Mouse (Mus musculus) left cerebral cortex, adult 9 months (tissue): ENCODE data around the gene Ntrk1.
"Not testable (repeated sequence)": the region's sequence is repeated elsewhere in the genome, so short reads cannot be mapped to it uniquely, and the experiment has no call there.

Source experiments
- DNase-seq, 2 experiments: peaks; one replicate each; pipeline ENCODE4 v3.0.0; 2022; ENCODE audit warnings: low spot score in 2 of 2

The Ntrk1 gene

DNA sequence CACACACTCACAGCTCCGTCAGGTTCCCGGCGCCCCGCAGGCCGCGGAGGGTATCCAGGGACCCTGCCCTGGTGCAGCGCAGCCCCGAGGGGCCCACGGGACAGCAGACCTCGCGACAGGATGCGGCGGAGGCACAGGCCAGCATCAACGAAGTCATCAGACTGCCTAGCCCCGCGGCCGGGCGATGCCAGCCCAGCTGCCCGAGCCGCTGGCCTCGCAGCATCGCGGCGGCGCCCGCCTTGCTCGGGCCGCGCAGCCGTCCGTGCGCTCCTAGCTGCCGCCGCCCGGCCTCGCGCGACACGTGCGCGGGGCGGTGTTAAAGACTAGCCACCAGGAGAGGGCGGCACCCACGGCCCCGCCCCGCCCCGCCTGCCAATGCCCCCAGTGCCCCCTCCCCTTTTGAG lies at the start of gene Ntrk1:
Gene Ntrk1 (minus strand): TSS at position 241 of the 404 bp plus-strand sequence.
- DNase-seq, result no peak

DNA sequence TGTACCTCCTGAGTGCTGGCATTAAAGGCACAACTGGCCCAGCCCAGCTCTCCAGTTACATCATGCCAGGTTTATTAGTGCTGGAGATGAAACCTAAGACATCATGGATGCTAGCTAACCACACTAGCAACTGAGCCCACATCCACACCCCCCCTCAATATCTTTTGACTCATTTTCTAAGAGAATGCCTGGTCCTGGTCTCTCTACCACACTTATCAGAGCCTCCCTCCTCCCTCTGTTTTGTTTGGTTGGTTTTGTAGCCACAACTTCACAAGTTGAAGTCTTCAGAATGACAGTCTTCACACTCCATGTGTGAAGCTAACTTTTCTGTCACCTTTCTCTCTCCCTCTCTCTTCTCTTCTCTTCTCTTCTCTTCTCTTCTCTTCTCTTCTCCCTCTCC lies 45.9 kb upstream of the Ntrk1 start:
- DNase-seq, result no peak

DNA sequence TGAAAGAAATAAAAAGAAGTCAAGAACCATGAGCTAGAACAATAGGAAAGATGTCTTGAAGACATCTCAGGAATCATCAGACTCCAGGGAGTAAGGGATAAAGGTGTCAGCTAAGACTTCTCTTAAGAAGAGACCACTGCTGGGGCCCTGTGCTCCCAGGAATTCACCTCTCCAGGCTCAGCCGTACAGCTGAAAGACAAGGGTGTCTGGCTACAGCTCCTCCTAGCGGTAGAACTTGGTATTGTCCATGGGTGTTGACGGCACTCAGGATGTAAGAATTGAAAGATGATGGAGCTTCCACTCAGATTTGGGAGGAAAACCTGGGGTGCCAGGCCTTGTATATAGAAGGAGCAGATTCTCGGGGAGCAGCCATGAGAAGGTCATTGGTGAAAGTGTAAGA lies 43.7 kb upstream of the Ntrk1 start:
- peak in 1 of 2 experiments; percentile 77 for DNase-seq

DNA sequence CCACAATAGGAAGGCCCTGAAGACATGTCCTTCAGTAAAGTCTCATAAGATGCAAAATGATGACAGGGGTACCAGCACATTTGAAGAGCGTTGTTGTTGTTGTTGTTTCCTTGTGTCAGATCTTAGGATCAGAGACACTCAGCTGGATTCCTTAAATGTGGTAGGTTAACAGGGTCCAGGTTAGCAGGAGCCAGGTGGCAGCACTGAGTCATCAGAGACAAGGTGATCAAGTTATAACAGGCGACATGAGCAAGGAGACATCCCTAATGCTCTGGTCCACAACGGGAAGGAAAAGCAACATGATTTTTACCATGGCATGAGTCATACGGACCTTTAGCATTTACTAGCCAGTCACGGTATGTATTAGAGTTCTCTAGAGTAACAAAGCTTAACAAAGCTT lies 38.5 kb upstream of the Ntrk1 start:
- DNase-seq, result no peak

DNA sequence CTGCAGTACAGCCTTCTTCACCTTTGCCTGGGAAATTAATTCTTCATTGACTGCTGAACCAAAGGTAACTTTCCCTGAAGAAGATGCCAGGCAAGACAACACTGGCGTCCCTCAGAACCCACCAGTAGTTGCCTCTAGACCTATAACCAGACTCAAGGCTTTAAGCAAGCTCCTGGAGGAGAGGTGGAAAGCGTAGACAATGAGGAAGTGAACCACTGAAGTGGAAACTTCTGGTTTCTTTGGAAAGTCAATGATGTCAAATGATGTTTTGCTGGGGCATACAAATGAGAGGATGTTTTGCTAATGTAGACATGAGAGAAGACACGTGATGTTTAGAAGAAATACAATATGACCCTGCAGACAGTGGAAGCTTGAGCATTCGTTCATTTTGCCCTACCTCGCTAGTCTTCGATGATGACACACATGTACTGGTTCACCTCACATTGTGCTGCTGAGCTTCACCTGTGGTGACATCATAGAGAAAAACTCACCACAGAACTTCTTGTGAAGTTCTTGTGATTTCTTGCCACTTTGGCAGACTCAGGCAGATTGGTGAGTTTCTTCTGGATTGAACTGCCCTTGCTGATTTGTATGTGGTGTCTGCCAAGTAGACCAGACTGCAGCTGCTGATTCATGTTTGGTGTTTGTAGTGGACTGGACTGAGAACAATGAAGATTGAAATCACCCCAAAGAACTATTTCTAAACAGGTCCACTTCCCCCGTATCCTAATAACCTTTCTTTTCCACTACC lies 37.3 kb upstream of the Ntrk1 start:
- DNase-seq, result no peak

DNA sequence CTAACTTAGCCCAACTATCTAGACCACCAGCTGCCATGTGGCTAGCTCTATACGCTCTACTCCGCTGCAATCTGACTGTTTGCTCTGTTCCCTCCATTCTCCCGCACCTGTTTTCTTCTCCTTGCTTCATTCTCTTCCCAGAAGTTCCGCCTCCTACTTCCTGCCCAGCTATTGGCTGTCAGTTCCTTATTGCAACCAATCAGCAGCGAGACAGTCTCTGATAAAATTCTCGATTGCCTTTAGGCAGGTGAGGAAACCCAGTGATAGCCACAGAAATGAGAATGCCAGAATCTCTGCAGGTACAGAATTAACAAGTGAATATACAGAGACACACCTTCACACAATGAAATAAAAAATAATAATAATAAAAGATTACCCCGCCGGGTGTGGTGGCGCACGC lies 34.1 kb upstream of the Ntrk1 start:
- DNase-seq, result no peak

DNA sequence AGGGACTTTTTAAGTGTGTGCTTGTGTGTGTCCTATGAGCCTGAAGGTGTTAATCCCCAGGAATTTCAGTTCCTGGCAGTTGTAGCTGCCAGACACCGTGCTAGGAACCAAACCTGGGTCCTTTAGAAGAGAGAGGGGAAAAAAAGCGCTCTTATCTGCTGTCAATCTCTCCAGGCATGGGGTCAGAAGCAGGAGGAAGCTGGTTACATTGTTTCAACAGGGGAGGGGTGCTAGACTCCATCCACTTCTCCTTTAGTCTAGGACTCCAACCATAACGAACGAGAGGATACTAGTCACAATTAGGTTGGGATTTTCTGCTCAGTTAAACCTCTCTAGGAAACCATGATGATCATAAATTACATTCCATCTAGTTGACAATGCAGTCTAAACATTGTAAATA lies 33.5 kb upstream of the Ntrk1 start:
- DNase-seq, result no peak

DNA sequence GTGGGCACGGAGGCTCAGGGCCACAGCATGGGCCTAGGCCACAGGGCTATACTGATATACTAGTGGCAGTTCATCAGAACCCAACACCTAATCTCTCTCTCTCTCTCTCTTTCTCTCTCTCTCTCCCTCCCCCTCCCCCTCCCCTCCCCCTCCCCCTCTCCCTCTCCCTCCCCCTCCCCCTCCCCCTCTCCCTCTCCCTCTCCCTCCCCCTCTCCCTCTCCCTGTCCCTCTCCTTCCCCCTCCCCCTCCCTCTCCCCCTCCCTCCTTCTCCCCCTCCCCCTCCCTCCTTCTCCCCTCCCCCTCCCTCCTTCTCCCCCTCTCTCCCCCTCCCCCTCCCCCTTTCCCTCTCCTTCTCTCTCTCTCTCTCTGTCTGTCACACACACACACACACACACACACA lies 29.2 kb upstream of the Ntrk1 start, which contains the start of gene Pear1:
Gene Pear1 (minus strand): TSS at position 101 of the 400 bp plus-strand sequence.
- not testable (repeated sequence) for DNase-seq

DNA sequence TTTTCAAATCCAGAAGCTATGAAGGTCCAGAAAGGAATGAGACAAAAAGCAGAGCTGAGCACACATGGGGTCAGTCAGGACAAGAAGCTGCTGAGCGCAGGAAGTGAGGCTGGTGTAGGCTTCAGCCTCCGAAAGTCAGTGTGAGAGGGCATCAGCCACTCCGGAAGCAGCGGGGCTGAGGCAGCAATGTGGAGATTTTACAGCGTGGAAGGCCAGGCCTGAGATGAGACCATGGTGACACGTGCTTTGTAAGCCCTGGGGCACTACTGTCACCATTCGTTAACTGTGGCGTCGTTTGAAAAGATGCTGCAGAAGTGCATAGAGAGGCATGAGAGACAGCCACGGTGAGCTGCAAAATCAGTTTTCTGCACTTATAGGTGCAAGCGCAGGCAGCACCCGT lies 23.3 kb upstream of the Ntrk1 start:
- DNase-seq, result no peak

DNA sequence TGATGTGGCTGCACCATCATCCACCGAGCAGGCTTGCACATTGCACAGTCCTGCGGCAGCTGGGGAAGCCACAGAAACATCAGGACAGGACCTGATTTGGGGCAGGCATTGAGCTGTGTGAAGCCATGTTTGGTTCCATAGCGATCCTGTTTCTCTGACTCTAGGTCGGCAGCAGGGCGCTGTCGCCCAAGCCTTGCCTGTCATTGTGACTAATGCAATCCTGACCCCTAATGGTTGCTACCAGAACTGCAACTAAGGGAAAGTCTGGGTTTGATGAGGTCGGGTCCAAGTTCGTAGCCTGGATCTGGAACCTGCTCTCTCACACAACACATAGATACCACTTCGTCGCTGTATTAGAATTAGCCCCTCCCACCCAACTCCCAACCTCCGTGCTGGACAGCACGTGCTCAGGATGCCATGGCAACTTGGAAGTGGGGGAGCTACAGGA lies 21.7 kb upstream of the Ntrk1 start:
- peak; percentile 11 to 73 for DNase-seq

DNA sequence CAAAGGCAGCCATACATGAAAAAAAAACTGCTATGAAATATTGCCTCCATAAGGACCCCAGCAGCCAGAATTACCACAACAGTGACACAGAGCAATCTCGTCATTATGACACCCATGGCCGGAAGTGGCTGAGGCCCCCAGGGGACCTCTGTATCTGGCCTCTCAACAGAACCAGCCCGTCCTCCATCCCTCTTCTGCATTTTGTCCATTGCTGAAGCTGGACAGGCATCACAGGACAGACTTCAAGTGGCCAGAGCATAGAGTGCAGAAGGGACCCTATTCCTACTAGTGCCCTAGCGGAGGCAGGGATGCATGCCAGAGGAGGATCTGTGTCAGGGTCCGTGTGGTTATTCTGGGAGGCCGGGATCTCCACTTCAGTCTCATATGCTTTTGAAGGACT lies 21.2 kb upstream of the Ntrk1 start:
- no peak for DNase-seq

DNA sequence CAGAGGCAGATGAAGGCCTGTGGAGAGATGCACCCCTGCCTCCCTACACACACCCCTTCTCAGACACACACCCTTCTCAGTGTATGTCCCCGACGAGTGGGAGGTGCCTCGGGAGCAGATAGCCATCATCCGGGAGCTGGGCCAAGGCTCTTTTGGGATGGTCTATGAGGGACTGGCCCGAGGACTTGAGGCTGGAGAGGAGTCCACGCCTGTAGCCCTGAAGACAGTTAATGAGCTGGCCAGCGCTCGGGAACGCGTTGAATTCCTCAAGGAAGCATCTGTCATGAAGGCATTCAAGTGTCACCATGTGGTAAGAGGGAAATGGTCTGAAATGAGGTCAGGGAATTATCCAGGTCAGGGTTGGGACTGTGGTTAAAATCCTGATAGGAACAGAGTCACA lies 17.9 kb upstream of the Ntrk1 start:
- no peak for DNase-seq

DNA sequence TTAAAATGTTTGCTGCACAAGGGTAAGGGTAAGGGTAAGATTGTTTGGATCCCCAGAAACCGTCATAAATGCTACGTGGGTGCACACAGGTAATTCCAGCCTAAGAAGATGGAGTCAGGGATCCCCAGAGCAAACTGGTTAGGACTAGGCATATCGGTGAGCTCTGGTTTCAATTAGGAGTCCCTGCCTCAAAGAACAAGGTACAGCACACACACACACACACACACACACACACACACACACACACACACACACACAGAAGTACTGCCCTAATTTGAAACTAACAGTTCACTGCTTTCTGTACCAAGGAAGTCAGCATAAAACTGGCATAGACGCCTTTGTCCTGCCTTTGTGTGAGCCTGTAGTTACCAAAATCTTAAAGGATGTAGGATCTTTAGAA lies 17.5 kb upstream of the Ntrk1 start:
- DNase-seq, result no peak

DNA sequence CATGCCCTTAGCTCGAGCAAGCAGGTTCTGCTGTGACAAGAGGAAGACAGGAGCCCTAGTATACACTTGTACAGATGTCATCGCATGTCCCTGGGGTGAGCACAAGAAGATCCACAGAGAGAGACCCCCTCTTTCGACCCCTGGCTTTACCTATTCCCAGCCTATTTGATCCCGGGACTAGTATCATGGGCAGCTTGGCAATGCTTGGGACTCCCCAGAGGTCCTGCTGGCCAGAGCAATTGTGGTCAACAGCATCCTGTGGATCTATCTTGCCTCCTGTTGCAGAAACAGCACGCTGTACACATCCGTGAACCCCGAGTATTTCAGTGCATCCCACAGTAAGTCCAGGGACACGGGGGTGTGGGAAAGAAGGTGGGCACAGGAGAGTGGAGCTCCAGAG lies 16.3 kb upstream of the Ntrk1 start:
- DNase-seq, result no peak

DNA sequence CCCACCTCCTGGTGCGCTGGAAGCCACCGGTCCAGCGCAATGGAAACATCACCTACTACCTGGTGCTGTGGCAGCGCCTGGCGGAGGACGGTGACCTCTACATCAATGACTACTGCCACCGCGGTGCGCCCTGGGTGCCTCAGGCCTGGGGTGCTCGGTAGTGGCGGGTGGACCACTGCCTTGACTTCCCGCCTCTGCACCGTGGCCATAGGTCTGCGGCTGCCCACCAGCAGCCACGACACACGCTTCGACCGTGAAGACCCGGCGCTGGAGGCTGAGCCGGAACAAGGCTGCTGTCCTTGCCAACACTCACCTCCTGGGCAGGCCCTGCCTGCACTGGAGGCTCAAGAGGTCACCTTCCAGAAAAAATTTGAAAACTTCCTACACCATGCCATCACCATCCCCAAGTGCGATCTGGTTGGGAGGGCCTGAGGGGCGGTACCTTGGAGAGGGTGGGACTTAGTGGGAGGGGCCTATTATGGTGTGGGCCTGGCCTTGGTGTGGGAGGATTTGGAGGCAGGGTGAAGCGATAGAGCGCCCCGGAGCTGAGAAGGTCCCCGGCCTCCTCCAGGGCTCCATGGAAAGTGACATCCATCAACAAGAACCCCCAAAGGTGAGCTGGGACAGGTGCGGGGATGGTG lies 14.5 kb upstream of the Ntrk1 start:
- DNase-seq, result no peak

DNA sequence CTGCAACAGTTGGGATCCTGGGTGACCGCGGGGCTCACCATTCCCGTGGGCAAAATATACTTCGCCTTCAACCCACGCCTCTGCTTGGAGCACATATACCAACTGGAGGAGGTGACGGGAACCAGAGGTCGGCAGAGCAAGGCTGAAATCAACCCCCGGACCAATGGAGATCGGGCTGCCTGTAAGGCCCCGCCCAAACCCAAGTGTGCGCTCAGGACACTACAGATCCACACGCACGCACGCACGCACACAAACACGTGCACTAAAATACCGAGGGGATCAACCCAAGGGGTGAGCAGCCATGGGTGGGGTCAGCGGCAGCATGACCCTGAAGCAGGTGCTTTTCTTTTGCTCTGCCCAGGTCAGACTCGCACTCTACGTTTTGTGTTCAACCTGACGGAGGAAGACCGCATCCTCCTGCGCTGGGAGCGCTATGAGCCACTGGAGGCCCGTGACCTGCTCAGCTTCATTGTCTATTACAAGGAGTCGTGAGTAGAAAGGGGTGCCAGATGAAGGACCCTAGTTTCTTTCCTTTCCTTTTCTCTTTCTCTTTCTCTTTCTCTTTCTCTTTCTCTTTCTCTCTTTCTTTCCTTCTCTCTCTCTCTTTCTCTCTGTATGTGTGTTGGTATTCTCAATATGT lies 9.2 kb upstream of the Ntrk1 start:
- DNase-seq, result no peak

DNA sequence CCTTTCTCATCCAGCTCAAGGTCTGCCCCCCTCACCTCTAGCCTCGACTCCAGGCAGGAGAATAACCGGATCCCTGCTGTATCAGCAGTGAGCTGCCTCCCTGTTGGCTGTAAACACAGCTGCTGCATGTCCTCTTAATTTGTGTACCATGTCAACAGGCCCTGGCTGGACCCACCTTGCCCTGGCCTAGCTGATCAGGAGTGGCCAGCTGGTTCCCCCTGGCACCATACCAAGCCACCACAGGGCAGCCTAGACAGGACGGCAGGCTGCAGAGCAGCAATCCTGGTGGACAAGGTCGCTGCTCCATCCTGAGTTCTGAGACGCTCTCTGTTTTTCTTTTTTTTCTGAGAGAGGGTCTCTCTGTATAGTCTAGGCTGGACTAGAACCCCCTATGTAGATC lies 6.7 kb upstream of the Ntrk1 start:
- no peak for DNase-seq

DNA sequence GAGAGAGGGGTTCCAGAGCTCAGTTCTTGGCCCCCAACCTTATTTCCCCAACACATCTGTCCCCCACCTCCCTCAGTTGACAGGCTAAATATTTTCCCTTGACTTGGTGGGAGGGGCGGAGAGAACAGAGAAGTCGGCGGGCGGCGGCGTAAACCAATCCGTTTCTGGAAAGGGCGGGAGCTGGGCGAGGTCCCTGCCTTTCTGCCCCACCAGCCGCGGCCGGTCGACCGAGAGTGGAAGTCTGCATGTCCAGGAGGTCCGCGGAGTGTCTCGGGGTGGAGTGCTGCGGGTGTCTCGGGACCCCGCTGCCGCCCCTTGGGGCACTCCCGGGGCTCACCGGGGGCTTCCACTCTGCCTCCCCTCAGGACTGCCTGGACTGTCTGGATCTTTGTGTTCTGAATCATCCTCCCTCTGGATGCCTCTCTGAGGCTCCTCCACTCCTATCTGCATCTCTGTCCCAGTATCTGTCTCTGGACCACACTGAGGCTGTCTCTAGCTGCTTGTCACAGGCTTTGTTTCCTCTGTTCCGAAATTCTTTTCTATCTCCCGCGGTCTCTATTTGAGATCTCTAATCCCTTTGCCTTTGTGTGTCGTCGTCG lies 1.9 kb upstream of the Ntrk1 start, which contains the start of gene Insrr:
Gene Insrr (plus strand): TSS at position 216 of the 599 bp plus-strand sequence.
- no peak for DNase-seq

DNA sequence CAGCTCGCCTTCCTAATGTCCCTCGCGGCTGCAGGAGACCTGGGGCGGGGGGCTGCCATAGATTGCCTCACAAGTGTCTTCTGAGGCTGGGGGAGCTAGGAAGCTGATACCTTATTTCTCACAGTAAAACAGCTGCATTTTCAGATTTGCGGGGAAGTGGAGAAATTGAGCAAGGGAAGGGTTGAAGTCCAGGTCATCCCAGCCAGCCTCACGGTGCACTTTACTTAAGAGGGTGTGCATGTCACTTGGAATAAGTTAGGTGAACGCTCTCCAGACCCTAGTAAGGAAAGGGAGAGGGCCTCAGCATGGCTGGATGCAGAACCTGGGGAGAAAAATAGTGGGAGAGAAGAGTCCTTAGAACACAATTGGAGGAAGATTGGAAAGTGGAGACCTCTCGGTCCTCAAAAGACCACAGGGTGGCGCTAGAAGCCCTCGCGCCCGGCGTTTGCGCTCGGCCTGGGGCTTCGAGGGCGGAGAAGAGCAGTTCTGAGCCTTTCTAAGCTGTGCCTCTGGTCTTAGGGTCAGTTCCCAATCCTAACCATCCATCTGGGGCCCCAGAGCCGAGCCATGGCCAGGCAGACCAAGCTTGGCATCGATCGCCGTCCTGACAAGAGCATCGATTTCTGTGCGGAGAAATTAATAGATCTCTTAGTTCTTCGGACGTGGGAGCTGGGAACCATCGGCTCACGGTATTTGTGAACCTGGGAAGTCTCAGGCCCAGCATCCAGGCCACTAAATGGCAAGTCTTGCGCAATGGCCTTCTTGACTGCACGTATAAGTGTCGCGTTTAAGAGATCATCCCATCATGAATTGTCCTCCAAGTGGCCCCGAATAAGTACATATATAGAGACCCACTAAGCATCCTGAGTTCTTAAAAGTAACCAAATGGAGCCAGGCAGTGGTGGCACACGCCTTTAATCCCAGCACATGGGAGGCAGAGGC lies 645 bp upstream of the Ntrk1 start:
- peak in 1 of 2 experiments; percentile 23 for DNase-seq

DNA sequence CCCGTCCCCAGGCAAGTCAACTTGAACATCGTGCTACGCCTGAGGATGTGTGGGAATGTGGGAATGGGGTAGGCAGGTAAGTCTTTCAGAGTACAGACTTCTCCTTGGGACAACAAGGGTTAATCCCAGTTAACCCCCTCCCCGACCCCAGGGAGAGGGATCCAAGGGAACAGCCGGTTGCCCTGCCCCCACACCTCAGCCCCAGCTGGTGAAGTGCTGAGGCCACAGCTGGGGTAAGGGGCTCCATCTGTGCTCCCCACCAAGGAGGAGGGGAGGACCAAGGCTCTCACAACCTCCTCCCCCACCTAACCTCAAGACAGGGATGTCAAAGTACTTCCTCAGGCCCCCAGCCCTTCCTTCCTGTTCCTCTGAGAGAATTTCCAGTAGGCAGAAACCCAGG lies 5.2 kb downstream of the Ntrk1 start:
- DNase-seq, result no peak

DNA sequence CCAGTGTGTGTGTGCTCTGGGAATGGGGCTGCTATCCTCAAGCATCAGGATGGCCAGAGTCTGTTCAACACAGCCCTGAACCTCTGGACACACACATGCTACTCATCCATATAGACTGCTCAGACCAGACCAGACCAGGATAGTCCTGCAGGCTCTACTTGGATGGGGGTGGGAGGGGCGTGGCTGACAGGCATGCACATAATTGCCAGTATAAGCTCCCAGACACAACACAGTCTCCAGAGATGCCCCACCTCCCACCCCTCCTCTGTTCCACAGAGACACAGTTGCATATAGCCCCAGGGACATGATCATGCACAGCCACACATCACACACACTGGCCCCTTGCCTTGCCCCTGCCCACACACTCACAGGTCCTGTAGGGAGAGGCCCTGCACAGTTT lies 5.7 kb downstream of the Ntrk1 start:
- no peak for DNase-seq
